Mouse (Mus musculus): ENCODE measurements around the gene Kcnj12. TPM values are rescaled to one million over a fixed set of nuclear protein-coding genes. Genes with fewer than 3 reads are reported as not detected.

Gene Kcnj12
- polyA plus RNA-seq, 1 experiment, result 0.06 TPM

- WGBS, result 29% methylated on average over 8 of the region's 8 CpGs
These were observed 28.8 kb downstream of the Kcnj12 start for GRCm38 (mm10) chr11:61051151-61051550.

DNA sequence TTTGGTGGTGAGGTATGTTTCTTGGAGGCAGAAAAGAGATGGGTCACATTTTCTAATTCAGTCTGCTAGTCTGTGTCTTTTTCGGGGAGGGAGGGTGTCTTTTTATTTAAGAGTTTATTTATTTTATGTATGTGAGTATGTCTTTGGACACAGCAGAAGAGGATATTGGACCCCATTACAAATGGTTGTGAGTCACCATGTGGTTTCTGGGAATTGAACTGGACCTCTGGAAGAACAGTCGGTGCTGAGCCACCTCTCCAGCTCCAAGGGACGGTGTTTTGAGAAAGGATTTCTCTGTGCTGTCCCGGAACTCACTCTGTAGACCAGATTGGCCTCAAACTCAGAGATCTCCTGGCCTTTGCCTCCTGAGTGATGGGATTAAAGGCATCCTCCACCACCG is 34.5 kb downstream of the Kcnj12 start:
- no peaks in the 10 kb centered on the region for H3K27me3 ChIP-seq (ENCODE audit: control insufficient read depth, insufficient read depth, low read length)
- H3K4me3 ChIP-seq (ENCODE audit: extremely low read depth, insufficient read depth, insufficient read length), result no peak overlapping the region
- 79% methylated on average over 5 of the region's 5 CpGs for WGBS
- H3K4me1 ChIP-seq (ENCODE audit: control insufficient read depth, insufficient read depth, insufficient read length), result no peaks in the 10 kb centered on the region
- DNase-seq (ENCODE audit: low read depth in 1 of 2, low spot score in 2 of 2), result no peak
- no peak overlapping the region for H3K27ac ChIP-seq (ENCODE audit: insufficient read depth, low read length)
- TF ChIP-seq CTCF (IDR thresholded peaks at IDR 0.05; ENCODE audit: extremely low read depth, insufficient read depth, insufficient read length, insufficient replicate concordance) (no peak), POLR2A (IDR thresholded peaks at IDR 0.05; ENCODE audit: low read depth, low read length) (no peak)
- H3K36me3 ChIP-seq (ENCODE audit: control insufficient read depth, insufficient read depth, low read length), result no peaks in the 10 kb centered on the region

More at GRCm38 (mm10) chr11:61051151-61051550, 28.8 kb downstream of the Kcnj12 start:
- H3K27ac ChIP-seq (ENCODE audit: insufficient read depth, low read length), result no peak overlapping the region
- no peak for TF ChIP-seq POLR2A (IDR thresholded peaks at IDR 0.05; ENCODE audit: low read depth, low read length)
- TF ChIP-seq CTCF (IDR thresholded peaks at IDR 0.05; ENCODE audit: extremely low read depth, insufficient read depth, insufficient read length, insufficient replicate concordance), result no peak
- no peaks in the 10 kb centered on the region for H3K36me3 ChIP-seq (ENCODE audit: control insufficient read depth, insufficient read depth, low read length)
- H3K27me3 ChIP-seq (ENCODE audit: control insufficient read depth, insufficient read depth, low read length), result no peaks in the 10 kb centered on the region
- no peak overlapping the region for H3K4me3 ChIP-seq (ENCODE audit: extremely low read depth, insufficient read depth, insufficient read length)
- DNase-seq (ENCODE audit: low read depth in 1 of 2, low spot score in 2 of 2), result no peak
- H3K4me1 ChIP-seq (ENCODE audit: control insufficient read depth, insufficient read depth, insufficient read length), result no peaks in the 10 kb centered on the region

DNA sequence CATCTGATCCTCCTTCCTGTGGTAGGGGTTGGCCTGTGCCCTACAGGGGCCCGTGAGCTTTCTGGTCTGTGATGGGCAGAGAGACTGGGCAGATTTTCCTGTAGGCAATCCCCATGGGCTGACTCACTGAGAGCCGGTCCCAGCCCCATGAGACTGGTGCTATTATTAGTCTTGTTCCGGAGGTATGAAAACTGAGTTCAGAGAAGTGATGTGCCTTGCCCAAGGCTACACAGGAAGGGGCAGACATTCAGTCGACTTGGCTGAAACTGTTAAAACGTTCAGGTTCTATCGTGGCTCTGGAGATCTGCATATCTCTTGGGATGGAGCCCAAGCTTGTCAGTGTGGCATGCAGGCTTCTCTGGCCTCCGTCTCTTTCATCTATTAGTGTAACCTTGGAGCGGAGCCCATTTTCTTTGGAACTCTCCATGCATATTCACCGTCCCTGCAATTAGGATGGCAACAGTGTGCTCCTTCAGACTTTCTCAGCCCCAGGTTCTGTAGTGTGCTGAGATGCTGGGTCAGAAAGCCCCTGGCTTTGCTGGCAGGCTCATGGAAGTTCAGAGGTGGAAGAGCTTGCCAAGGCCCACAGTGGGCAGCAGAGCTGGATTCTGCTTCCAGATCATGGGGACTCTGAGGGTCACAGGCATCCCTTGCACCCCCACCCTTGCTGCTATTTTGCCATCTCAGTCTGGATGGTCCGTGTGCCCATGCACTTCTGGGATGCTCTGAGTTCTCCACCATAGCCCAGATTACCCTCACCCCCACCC is 37.5 kb downstream of the Kcnj12 start:
- 70% methylated on average over 10 of the region's 10 CpGs for WGBS
- Histone ChIP-seq H3K4me3 (ENCODE audit: extremely low read depth, insufficient read depth, insufficient read length) (no peak overlapping the region), H3K27me3 (ENCODE audit: control insufficient read depth, insufficient read depth, low read length) (no peaks in the 10 kb centered on the region), H3K4me1 (ENCODE audit: control insufficient read depth, insufficient read depth, insufficient read length) (no peaks in the 10 kb centered on the region), H3K36me3 (ENCODE audit: control insufficient read depth, insufficient read depth, low read length) (no peaks in the 10 kb centered on the region), H3K27ac (ENCODE audit: insufficient read depth, low read length) (no peak overlapping the region)
- no peak for DNase-seq (ENCODE audit: low read depth in 1 of 2, low spot score in 2 of 2)
- no peak for TF ChIP-seq POLR2A (IDR thresholded peaks at IDR 0.05; ENCODE audit: low read depth, low read length)
- no peak for TF ChIP-seq CTCF (IDR thresholded peaks at IDR 0.05; ENCODE audit: extremely low read depth, insufficient read depth, insufficient read length, insufficient replicate concordance)

DNA sequence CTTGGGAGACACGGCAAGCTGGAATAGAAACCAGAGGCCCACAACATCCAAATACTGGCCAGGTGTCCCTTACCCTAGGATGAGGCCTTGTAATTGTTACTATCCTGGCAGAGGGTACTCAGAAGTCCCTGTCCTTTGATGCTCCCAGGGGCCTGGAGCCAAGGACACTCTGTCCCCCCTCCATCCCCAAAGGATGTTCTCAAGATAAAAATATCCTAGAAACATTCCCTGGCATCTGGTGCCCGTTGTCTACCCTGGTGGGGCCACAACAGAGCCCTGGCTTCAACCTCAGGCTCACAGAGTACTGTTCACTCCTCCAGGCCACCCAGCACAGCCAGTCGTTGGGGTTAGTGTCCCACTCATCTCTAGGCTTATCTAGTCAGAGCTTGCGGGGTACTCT is 38.3 kb downstream of the Kcnj12 start:
- no peak for TF ChIP-seq CTCF (IDR thresholded peaks at IDR 0.05; ENCODE audit: extremely low read depth, insufficient read depth, insufficient read length, insufficient replicate concordance)
- TF ChIP-seq POLR2A (IDR thresholded peaks at IDR 0.05; ENCODE audit: low read depth, low read length), result no peak
- Histone ChIP-seq H3K4me1 (ENCODE audit: control insufficient read depth, insufficient read depth, insufficient read length) (no peaks in the 10 kb centered on the region), H3K27ac (ENCODE audit: insufficient read depth, low read length) (no peak overlapping the region), H3K27me3 (ENCODE audit: control insufficient read depth, insufficient read depth, low read length) (no peaks in the 10 kb centered on the region), H3K36me3 (ENCODE audit: control insufficient read depth, insufficient read depth, low read length) (no peaks in the 10 kb centered on the region), H3K4me3 (ENCODE audit: extremely low read depth, insufficient read depth, insufficient read length) (no peak overlapping the region)
- 81% methylated on average over 4 of the region's 4 CpGs for WGBS
- DNase-seq (ENCODE audit: low read depth in 1 of 2, low spot score in 2 of 2), result no peak

- 58% methylated on average over 18 of the region's 18 CpGs for WGBS
- Histone ChIP-seq H3K4me1 (ENCODE audit: control insufficient read depth, insufficient read depth, insufficient read length) (no peaks in the 10 kb centered on the region), H3K4me3 (ENCODE audit: extremely low read depth, insufficient read depth, insufficient read length) (no peak overlapping the region), H3K27me3 (ENCODE audit: control insufficient read depth, insufficient read depth, low read length) (no peaks in the 10 kb centered on the region), H3K36me3 (ENCODE audit: control insufficient read depth, insufficient read depth, low read length) (no peaks in the 10 kb centered on the region), H3K27ac (ENCODE audit: insufficient read depth, low read length) (no peak overlapping the region)
- TF ChIP-seq POLR2A (IDR thresholded peaks at IDR 0.05; ENCODE audit: low read depth, low read length), result no peak
- no peak for TF ChIP-seq CTCF (IDR thresholded peaks at IDR 0.05; ENCODE audit: extremely low read depth, insufficient read depth, insufficient read length, insufficient replicate concordance)
- no peak for DNase-seq (ENCODE audit: low read depth in 1 of 2, low spot score in 2 of 2)
These were observed 40.4 kb downstream of the Kcnj12 start for GRCm38 (mm10) chr11:61062548-61063461.

- H3K4me3 ChIP-seq (ENCODE audit: extremely low read depth, insufficient read depth, insufficient read length), result no peak overlapping the region
- no peaks in the 10 kb centered on the region for H3K27me3 ChIP-seq (ENCODE audit: control insufficient read depth, insufficient read depth, low read length)
- 92% methylated on average over 6 of the region's 6 CpGs for WGBS
- no peak for DNase-seq (ENCODE audit: low read depth in 1 of 2, low spot score in 2 of 2)
- H3K27ac ChIP-seq (ENCODE audit: insufficient read depth, low read length), result no peak overlapping the region
- no peaks in the 10 kb centered on the region for H3K4me1 ChIP-seq (ENCODE audit: control insufficient read depth, insufficient read depth, insufficient read length)
- no peak for TF ChIP-seq POLR2A (IDR thresholded peaks at IDR 0.05; ENCODE audit: low read depth, low read length)
- TF ChIP-seq CTCF (IDR thresholded peaks at IDR 0.05; ENCODE audit: extremely low read depth, insufficient read depth, insufficient read length, insufficient replicate concordance), result no peak
- no peaks in the 10 kb centered on the region for H3K36me3 ChIP-seq (ENCODE audit: control insufficient read depth, insufficient read depth, low read length)
These were observed 41.1 kb downstream of the Kcnj12 start for GRCm38 (mm10) chr11:61063503-61063902.
